Mouse (Mus musculus) cerebellum, postnatal 14 days (tissue): ENCODE measurements at regions not wholly inside any gene's neighbourhood (a gene's known extent, or its start where the extent isn't known, plus 50 kb on each side); places are given as distances from the start of the nearest gene placed in this dataset.

Experiments used
- DNase-seq, 2 experiments: peaks; one replicate each; pipeline ENCODE4 v3.0.0; 2021; ENCODE audit warnings: mixed read lengths in 2 of 2

DNA sequence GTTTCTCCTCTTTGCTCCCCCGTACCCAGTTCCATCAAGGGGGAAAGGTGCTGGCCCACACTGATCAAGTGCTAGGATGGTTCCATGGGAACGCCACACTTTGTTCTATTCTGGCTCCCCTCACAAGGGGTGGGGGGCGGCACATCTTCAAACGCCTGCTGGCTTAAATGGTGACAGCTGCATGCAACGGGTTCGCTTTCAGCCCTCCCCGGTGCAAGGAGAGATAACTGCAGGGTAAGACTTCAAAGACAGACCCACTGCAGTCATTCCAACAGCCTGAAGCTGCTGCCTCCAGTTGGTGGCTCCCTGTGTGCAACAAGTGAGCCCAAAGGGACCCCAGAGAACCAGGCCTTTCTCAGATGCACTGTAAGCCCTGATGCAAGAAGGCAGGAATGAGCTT, 173.9 kb upstream of the Lef1 start:
- no peak for DNase-seq

DNA sequence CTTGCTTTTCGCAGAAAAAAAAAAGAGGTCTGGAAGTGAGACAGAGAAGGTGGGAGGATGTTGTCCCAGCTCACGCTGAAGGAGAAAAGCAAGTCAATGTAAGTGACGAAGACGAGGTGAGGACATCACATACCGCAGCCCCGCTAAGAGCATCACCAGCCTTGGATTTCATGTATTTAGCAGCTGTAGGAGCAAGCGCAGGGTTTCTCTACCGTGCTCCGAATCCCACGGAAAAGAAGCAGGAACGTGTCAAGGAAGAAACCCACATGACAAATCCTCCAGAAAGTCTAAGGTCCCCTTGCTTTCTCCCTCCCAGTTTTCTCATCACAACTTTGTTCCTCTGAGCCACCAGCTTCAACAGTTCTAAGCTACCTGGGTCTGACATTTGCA, 174.3 kb upstream of the Lef1 start:
- no peak for DNase-seq

DNA sequence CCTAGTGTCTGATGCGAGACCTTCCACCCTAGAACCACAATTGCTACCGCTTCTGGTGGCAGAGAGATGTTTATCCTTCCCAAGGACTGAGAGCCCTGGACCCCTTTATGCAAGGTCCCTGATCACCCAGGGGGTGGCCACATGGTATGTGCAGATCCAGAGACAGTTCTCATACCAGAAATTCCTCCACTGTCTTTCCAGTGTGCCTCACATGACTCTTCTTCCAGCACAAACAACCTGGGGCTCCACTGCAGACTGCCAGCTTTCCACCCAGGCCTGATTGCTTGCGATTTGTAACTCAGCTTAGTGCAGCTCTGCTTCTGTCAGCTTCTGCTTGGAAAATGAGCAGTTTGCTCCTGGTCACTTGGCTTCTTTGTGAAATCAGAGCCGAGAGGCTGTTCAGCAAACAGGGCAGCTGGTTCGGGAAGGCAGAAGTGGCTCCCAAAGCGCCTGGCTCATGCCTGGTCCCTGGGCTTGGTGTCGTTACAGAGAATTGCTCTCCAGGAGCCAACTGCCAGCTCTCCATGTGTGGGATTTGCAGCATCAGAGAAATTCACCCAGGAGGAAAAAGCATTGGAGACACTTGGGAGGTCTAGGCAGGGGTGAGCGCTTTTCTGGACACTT, 174.9 kb upstream of the Lef1 start:
- peak; percentile 28 to 31 for DNase-seq

DNA sequence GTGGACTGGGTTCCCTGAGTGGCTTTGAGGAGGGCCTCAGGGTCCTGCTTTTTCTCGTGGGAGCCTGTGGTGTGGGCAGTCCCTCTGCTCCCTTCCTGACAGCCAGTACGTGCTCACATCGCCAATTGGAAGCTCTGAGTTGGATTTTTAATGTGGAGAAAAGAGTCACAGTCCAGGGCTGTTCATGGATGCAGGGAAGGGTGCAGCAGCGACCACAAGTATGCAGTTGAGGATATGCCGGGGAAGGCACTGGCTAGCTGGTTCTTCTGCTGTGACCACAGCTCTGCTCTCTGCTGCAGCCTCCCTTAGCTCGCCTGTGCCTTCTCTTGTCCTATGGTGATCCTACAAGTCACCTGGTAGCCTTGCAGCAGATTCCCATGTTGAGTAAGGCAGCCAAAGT, 177.5 kb upstream of the Lef1 start:
- no peak for DNase-seq

DNA sequence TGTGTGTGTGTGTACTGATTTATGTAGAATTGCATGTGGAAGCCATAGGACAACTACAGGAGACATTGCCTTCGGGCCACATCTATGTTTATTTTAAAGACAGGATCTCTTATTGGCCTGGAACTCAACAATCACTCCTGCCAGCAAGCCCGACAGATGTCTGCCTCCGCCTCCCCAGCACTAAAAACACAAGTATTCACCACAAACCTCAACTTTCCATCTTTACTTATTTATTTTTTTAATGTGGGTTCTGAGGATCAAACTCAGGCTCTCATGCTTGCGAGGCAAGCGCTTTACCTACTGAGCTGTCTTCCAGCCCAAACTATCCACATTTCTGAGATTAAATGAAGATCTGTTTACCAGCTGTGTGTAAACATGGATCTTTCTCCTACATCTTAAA, 178.0 kb upstream of the Lef1 start:
- no peak for DNase-seq

DNA sequence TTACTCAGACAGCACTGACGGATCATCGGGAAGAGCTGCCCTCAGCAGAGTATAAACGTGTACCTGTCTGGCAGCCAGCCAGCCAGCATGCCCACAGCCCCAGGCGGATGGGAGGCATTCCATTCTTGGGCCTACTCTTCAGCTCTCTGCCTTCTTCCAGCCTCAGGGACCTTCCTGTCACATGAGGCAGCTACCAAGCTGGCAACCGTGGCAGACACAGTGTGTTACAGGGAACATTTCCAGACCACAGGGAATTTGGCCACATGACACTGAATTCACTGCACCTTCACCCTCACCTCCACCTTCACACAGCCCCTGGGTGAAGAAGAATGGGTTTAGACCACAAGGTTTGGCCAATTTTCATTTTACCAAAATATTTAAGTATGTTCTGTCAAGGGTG, 185.3 kb upstream of the Lef1 start:
- peak; percentile 33 to 42 for DNase-seq

DNA sequence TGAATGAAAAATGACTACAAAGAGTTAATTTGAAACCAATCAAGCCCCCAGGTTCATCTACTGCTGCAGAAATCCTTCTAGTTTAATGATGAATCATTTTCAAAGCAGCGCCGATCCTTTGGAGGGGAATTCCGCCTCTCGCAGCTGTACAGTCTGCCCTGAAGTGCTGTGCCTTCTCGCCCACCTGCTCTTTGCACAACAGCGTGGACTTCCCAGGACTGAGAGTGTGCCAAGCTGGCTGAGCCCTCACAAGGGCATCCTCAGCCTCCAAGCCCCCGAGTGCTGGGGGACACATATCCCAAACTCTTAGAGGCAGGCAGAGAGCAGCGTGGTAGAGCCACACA, 186.7 kb upstream of the Lef1 start:
- no peak for DNase-seq

DNA sequence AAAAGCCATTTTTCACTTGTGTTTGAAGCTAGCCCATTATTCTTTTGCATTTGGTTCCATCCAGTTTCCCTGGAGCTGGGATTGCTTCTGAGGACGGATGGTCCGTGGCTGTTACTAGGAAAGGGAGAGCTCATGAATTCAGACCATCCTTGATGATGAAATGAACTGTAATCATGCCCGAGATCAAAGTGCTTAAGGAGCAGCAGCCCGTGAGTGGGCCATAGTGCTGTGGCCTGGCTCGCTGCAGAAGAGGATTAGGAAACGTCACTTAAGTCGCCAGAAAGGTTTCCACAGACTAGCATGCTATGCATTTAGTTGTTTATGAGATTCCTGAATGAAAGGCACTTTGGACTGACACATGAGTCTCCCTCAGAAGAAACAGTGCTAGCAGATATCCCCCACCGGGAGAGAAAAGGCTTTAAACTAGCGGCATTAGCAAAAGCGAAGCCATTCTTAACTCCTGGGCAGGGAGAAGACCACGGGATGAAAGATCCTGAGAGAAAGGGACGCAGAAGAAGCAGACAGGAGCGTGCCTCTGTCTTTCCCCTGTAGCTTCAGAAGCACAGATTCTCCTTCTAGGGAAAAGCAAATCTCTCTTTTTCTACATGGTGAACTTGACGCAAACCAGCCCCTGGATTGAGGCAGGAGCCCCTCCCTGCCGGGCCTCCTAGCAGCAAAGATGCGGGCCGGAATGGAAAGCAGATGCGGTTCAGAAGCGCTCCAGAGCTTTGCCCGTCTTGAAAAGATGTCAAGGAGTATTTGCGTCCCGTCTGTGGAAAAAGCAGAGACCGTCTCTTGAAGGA, 187.3 kb upstream of the Lef1 start:
- DNase-seq, result no peak

DNA sequence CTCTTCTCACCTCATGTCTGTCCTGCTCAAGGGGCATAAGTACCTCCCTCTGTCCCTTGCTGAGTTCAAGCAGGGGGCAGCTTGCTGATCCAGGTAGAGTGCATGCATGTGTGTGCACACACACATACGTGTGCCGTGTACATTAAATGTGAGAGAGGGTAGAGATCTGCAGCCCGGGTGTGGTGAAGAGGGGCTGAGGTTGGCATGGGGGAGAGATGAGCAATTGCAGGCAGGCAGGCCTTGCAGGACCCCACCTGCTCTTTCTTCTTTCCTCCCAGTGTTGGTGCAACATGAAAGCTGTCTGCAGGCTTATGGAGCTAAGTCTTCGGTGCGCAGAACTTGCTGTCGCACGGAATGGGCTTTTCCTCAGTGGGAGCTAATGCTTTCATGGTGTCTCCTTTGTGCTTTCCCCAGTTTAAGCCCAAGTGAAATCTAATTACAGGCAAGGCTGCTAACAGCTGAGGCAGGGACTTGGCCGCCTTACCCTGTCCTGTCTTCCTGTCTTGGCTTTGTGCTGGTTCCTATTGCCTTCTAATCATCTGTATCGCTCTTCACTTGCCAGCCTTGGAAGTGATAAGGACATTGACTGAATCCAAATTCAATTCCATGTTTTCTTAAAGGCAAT, 188.5 kb upstream of the Lef1 start:
- no peak for DNase-seq

DNA sequence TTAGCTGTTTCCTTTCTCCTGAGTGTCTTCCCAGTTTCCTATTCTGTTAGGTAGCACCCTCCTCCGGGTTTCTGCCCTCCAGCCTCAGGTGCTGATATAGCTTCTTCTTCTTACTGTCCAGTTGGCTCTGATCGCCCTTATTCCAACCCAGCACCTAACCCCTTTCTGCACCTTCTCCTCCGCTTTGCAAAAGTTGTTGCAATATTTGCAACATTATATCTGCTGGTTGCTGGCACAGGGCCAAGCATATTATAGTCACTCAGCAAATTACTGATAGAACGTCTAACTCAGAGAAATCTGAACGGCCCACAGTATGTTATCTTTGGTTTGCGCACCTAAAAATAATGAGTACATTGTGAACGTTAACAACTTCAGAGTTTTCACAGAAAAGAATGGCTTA, 183.6 kb upstream of the Rpl34 start:
- no peak for DNase-seq

DNA sequence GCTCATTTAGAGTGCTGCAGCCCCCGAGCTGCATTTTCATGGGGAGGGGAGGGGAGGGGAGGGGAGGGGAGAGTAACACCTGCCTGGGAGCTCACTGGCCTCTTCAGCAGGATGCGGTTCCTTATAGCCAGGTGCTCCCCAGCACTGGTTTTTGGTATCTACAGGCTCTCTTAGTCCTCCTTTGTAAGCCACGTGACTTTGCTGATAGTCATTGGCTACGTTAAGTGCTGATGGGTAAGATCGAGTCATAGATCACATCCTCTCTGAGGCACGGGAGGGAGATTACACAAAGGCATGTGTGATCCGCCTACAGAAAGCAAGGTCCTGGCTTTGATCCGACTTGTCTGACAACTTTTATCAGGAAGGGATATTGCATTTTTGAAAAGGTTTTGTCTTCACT, 174.9 kb upstream of the Rpl34 start:
- DNase-seq, result no peak

DNA sequence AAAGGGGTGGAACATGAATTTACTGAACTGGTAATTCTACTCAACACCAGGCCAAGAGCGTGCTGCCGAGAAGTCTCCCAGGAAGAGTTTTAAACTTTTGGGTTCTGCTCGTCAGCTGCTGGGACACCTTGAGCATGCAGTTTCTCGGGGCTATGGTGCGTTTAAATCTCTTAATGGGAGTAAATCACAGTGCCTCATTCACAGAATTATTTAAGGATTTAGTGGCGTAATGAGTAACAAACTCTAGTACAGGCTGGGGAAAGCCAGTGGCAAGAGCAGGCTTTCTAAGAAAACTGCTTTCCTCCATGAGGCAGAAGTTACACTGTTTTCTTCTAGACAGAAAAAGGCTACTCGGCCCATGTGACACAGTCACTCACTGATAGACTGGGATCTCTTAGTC, 173.1 kb upstream of the Rpl34 start:
- no peak for DNase-seq

DNA sequence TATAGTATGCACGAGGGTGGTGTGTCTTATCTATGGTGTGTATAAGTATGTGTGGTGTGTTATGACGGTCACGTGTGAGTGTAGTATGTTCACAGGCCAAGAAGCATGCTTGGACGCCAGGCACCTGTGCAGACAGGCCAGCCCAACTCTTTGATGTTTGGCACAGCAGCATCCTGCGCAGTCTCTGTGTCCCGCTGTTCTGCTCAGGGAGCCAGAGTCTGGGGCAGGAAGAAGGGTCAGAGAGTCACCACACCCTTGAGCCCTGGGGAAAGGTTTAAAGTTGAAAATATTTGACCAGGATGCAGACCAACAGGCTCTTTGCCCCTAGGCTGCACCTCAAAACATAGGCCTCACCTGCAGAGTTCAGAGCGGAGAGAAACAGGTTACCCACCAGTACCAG, 172.2 kb upstream of the Rpl34 start:
- DNase-seq, result no peak

DNA sequence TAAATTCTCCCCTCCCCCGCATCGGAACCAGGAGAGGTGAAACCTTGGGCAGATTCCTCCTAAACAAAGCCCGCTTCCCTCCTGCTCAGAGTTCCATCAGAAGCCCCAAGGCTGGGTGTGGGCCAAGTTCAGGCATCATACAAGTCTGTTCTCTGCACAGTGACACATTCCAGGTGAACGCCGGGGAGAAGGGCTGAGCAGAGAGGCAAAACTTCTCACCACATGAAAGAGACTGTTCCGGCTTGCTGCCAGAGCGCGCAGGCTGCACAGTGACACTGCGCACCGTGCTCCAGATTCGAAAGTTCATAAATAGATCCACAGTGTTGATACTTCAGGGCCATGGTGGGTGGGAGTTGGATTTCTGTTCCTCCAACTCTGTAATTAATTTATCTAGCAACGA, 171.1 kb upstream of the Rpl34 start:
- peak in 1 of 2 experiments; percentile 21 for DNase-seq

DNA sequence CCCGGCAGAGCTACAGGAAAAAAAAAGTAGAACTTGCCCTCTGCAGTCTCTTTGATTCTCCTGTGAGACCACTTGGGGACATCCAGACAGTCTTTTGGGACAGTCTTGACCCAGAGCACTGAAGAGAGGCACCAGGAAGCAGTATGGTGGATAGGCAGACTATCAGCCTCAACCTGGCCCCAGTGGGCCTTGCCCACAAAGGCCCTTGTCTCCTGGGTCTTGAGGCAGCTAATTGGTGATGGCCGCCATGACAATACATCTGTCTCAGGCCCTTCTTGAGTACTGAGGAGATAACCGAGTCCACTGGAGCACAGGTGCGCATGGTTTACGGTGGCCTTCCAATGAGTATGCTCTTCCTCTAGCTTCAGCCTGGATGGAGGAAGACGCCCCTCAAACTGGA, 170.6 kb upstream of the Rpl34 start:
- DNase-seq, result no peak

DNA sequence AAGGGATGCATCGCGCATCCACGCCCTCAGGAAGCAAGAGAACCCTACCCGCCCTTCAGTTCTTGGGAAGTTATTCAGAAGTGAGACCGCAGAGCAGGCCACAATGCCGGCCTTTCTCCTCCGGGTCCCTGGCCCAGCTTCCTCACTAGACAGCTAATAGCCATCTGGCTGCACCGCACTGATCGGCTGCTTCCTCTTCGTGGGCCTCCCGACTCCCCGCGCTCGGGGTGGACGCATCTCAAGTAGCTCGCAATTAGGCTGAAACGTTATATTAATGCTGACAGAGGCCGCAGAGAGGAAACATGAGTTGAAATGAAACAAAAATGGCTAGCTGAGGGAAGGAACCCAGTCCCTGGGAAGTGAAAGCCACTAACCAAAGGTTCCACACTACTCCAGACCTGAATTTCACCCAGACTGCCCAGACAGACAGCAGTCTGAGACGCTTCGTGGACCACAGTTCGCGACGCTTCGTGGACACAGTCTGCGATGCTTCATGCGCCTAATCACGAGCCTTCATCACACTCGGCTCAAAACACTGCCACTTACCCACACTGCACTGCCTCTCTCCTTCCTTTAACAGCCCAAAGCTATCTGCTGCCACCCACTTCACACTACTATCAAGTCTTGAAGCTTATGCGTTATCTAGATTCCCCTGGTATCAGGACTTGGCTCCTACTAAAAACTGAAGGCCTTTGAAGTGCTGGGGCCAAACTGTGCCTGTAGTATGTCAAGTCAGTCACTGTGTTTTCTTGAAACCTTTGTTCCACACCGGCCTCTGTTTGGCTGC, 170.0 kb upstream of the Rpl34 start:
- DNase-seq, result no peak

DNA sequence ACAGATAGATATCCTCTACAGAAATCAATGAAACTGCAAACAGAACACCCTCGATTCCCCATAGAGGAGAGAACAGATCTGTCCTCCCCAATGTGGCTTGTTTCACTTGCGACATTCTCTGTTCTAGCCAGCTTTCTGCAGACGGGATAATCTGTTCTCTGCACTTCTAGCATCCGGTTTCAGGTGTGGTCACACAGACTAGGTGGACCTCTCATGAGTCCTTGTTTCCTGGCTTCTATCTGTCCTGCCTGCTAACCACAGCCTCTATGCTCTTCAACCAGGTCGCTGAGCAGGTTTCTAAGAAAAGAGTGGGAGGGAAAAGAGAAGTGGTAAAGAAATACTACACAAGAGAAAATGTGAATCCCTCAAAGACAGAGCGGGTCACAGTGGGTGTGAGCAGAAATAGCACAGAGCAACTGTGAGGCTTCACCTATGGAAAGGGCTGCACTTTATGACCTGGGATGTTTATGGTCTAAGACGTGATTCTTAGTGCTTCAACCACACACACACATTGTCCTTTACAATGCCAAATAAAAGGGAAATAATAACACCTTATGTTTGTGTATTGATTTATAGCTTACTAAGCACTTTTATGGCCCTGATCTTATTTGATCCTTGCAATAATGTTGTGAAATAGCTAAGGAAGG, 164.1 kb upstream of the Rpl34 start:
- DNase-seq, result no peak

DNA sequence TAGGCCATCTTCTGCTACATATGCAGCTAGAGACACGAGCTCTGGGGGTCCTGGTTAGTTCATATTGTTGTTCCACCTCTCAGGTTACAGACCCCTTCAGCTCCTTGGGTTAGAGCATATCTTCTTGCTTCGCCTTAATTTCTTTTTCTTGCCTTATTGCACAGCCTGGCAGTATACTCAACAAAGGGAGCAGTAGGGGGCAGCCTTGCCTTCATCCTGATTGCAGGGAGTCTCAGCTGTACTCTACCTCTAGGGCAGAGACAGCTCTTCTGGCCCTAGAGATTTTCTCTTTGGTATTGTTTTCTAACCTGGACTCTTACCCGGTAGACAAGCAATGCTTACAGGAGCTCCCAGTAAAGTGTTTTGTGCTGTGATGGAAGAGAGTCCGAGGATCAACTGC, 161.1 kb upstream of the Rpl34 start:
- DNase-seq, result no peak

DNA sequence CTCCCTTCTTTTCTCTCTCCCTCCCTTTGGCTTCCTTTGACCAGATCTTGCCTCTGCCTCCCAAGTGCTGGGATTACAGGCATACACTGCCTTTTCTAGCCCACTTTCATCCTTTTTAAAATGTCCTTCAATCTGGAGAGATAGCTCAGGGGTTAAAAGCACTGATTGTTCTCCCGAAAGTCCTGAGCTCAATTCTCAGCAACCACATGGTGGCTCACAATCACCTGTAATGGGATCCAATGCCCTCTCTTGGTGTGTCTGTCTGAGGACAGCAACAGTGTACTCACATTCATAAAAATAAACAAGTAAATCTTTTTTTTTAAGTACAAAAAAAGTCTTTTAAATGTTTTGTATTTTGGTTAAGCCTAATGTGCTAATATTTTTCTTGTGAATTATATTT, 158.4 kb upstream of the Rpl34 start:
- no peak for DNase-seq

DNA sequence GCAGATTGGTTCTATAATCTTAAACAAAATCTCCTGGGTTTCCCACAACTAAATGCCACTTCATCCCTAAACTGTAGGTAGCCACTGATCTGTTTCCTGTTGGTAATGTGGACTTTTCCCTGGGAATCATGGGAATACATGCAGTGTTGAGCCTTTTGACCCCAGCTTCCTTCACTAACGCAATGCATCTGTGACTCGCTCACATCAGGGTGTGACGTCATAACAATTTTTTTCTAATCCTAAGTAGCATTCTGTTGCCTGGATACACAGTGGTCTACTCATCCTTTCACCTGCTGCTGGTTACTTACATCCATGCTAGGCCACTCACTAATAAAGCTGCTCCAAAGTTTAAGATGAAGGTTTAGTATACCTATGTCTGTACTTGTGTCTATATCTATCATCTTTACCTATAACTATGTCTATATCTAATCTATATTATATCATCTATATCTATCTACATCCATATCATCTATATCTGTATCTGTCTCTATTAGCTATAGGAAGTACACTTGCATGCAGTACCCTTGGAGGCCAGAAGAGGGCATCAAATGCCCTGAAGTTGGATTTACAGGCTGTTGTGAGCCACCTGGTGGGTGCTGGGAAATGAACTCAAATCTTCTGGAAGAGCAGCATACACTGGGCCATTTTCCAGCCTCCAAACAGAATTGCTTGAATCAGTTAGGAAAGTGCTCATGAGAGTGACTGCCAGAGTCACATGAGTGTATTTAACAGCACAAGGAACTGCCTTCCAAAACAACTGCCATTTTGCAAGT, 157.5 kb upstream of the Rpl34 start:
- peak; percentile 15 to 37 for DNase-seq

DNA sequence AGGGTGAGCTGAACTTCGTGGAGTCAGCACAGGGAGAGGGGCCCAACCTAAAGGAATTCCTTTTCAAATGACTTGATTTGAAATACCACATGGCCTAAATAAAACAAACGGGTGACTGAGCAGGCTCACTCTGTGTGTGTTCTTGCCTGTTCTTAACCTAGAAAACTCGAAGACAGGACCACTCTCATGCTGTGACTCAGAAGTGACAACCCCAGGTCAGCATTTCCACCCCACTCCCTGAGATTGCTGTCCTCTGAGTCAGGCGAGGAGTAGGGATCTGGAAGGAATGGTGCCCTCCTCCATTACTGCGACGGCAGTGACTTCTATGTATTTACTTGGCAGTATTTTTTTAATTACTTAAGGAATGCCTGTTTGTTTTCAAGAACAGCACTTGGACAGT, 155.8 kb upstream of the Rpl34 start:
- no peak for DNase-seq

DNA sequence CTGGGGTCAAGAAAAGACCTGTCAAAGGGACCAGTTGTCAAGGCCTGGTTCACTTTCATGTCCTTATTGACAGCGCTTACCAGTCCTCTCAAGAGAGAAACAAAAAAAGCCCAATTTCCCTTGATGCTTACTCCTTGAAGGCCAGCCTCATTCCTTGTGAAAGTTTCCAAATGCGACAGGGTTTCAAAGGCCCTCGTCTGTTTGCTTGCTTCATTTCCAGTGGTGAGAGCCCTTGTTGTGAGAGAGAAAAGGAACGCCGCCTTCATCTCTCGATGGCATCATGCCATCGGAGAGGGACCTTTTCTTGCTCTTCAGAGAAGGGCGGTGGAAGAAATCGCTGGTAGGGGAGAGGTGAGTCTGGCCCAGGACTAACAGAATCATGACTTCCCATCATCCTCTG, 154.2 kb upstream of the Rpl34 start:
- DNase-seq, result no peak
